Comparison of ENCODE assay signal across 9 mouse cellular contexts in genomic region chr1:23061614-23062373, GRCm38 (mm10). TPM values are rescaled to one million over a fixed set of nuclear protein-coding genes. Genes with fewer than 3 reads are reported as not detected.
DNase-seq lines count a peak whose midpoint lies in the region; ATAC-seq and TF ChIP-seq lines count a peak whose summit lies in the region.
"Had no signal": no experiment of that assay in that cellular context is flagged by ENCODE, and none has a peak within 500 bp of the region (broad histone marks: within the 10 kb centered on the region; RNA-seq: fewer than 3 reads in every experiment).

No protein-coding gene starts in this region.

- no peaks in the 10 kb centered on the region for H3K4me1 ChIP-seq in embryonic facial prominence, embryonic 10.5 days
- no peaks in the 10 kb centered on the region for H3K4me1 ChIP-seq in kidney, embryonic 14.5 days (ENCODE audit: control insufficient read depth, insufficient read depth, low read length)
- peaks cover 2% of the 10 kb centered on the region; the same call in 1 of the 2 replicates for H3K4me1 ChIP-seq in liver, adult 2 months (ENCODE audit: control insufficient read depth, insufficient read depth, low read length)
- H3K4me1 ChIP-seq in neural tube, embryonic 12.5 days = no peaks in the 10 kb centered on the region

- H3K4me2 ChIP-seq in kidney, embryonic 14.5 days (replicated peaks; ENCODE audit: low read depth, low read length) = no peak overlapping the region
- H3K4me2 ChIP-seq in neural tube, embryonic 12.5 days (replicated peaks) = no peak overlapping the region

- H3K9me3 ChIP-seq in embryonic facial prominence, embryonic 10.5 days = no peaks in the 10 kb centered on the region
- no peaks in the 10 kb centered on the region for H3K9me3 ChIP-seq in kidney, embryonic 14.5 days (ENCODE audit: control insufficient read depth, low read length)
- no peaks in the 10 kb centered on the region for H3K9me3 ChIP-seq in neural tube, embryonic 12.5 days

- peak; percentile 46 for TF ChIP-seq CTCF in liver, adult 2 months (IDR thresholded peaks at IDR 0.05; ENCODE audit: low read depth, low read length)

- ATAC-seq in kidney, embryonic 14.5 days (ENCODE audit: low FRiP score, low TSS enrichment) = peak; percentile 95
- peak; percentile 82 for ATAC-seq in neural tube, embryonic 12.5 days (ENCODE audit: low FRiP score, low read depth)

- no peak for TF ChIP-seq POLR2A in liver, adult 2 months (IDR thresholded peaks at IDR 0.05; ENCODE audit: extremely low read depth, insufficient read depth, low read length)

- H3K79me2 ChIP-seq in liver, adult 2 months (ENCODE audit: control insufficient read depth, insufficient read depth, low read length) = no peaks in the 10 kb centered on the region

- H3K9ac ChIP-seq in kidney, embryonic 14.5 days (ENCODE audit: low read depth, low read length) = no peak overlapping the region
- no peak overlapping the region for H3K9ac ChIP-seq in liver, adult 2 months (ENCODE audit: low read depth, low read length)
- H3K9ac ChIP-seq in neural tube, embryonic 12.5 days = no peak overlapping the region

- no peak overlapping the region for H3K27ac ChIP-seq in embryonic facial prominence, embryonic 10.5 days (replicated peaks)
- no peak overlapping the region for H3K27ac ChIP-seq in kidney, embryonic 14.5 days (ENCODE audit: low read depth, low read length)
- H3K27ac ChIP-seq in liver, adult 2 months (replicated peaks; ENCODE audit: insufficient read depth, low read depth, low read length) = no peak overlapping the region
- H3K27ac ChIP-seq in neural tube, embryonic 12.5 days = no peak overlapping the region

- no peaks in the 10 kb centered on the region for H3K36me3 ChIP-seq in embryonic facial prominence, embryonic 10.5 days (replicated peaks)
- no peaks in the 10 kb centered on the region for H3K36me3 ChIP-seq in kidney, embryonic 14.5 days (ENCODE audit: control insufficient read depth, insufficient read depth, low read length)
- H3K36me3 ChIP-seq in liver, adult 2 months (ENCODE audit: control insufficient read depth, insufficient read depth, low read length) = no peaks in the 10 kb centered on the region
- no peaks in the 10 kb centered on the region for H3K36me3 ChIP-seq in neural tube, embryonic 12.5 days

- 30% methylated on average over 14 of the region's 14 CpGs for WGBS in embryonic facial prominence, embryonic 10.5 days
- WGBS in kidney, embryonic 14.5 days = 27% methylated on average over 14 of the region's 14 CpGs
- WGBS in liver, adult 2 months = 21% methylated on average over 14 of the region's 14 CpGs
- 27% methylated on average over 14 of the region's 14 CpGs for WGBS in neural tube, embryonic 12.5 days

- no peaks in the 10 kb centered on the region for H3K27me3 ChIP-seq in embryonic facial prominence, embryonic 10.5 days (replicated peaks; ENCODE audit: low read depth, poor library complexity, severe bottlenecking)
- no peaks in the 10 kb centered on the region for H3K27me3 ChIP-seq in kidney, embryonic 14.5 days (ENCODE audit: control insufficient read depth, insufficient read depth, low read length)
- H3K27me3 ChIP-seq in liver, adult 2 months (ENCODE audit: control insufficient read depth, insufficient read depth, low read length) = no peaks in the 10 kb centered on the region
- H3K27me3 ChIP-seq in neural tube, embryonic 12.5 days (replicated peaks) = no peaks in the 10 kb centered on the region

- H3K4me3 ChIP-seq in embryonic facial prominence, embryonic 10.5 days = no peak overlapping the region
- no peak overlapping the region for H3K4me3 ChIP-seq in kidney, embryonic 14.5 days (ENCODE audit: low read length)
- H3K4me3 ChIP-seq in liver, adult 2 months (ENCODE audit: insufficient read depth, low read depth, low read length) = no peak overlapping the region
- H3K4me3 ChIP-seq in neural tube, embryonic 12.5 days = no peak overlapping the region

- peak; percentile 11 for DNase-seq in A20 (ENCODE audit: low read depth, low spot score)
- DNase-seq in adrenal gland, adult 8-10 months = peak; percentile 2
- DNase-seq in embryonic facial prominence, embryonic 10.5 days (ENCODE audit: low spot score) = peak; percentile 65
- DNase-seq in heart, adult 9 months (ENCODE audit: low spot score in 2 of 2) = peak; percentile 8 to 23
- DNase-seq in liver, adult 2 months (ENCODE audit: extremely low read depth, low read depth, low spot score) = peak; percentile 69
- no peak for DNase-seq in spleen, postnatal 10 days (ENCODE audit: low spot score in 2 of 2)

RNA-seq across cellular contexts. Expression of gene 4933415F23Rik, which starts 40.3 kb away (rescaled TPM):
- total RNA-seq in adrenal gland, adult 8-10 months (2022) = not detected
- not detected in 2 replicates for polyA plus RNA-seq in embryonic facial prominence, embryonic 10.5 days (2016; fragmentation: Nextera tagmentation; extraction: Ambion mirVana)
- not detected in 2 replicates for polyA plus RNA-seq in kidney, embryonic 14.5 days (2014; fragmentation: Nextera tagmentation; extraction: Ambion mirVana)
- total RNA-seq in liver, adult 2 months (2014; rRNA removed) = not detected in 2 replicates
- not detected in 2 replicates for polyA plus RNA-seq in liver, adult 2 months (2012; rRNA removed)
- polyA plus RNA-seq in neural tube, embryonic 12.5 days (2016; fragmentation: Nextera tagmentation; extraction: Ambion mirVana) = not detected in 2 replicates
- total RNA-seq: layer of hippocampus, postnatal 36 days had no signal

Comparison
In these comparisons a context has a peak if more than half of its experiments do, and no peak if none do; other contexts are left out.
1. DNase-seq: peak in A20 (single experiment), adrenal gland, adult 8-10 months (single experiment), embryonic facial prominence, embryonic 10.5 days (single experiment), heart, adult 9 months (2 of 2) and liver, adult 2 months (single experiment); none in spleen, postnatal 10 days (0 of 2).